Mouse (Mus musculus): ENCODE results near the gene Gm21170.

Gene Gm21170

DNA sequence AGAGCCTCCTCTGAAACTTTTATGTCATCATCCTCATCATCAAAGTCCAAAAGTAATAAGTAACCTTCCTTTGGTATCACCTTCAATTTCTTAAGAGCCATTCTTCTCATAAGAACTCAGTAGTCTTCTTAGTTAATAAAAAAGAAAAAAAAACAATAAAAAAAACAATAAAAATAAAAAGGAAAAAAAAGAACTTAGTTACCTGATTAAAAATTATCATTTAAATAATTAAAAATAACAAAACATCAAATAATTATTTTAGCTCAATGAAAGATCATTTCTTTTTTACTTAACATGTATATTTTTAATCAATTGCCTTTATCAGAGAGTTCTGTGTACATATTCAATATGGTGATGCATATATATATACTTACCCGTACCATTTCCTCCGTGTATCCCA is at the start of gene Gm21170:
Gm21170 (minus strand) TSS at position 101 of the 400 bp plus-strand sequence.
- WGBS, result no CpG with 5 or more reads among the region's 2 CpGs
